Mouse (Mus musculus) embryo, embryonic 10.5 days (tissue): ENCODE measurements around the gene Clasp1.

Experiments used
- DNase-seq: peaks from one replicate; pipeline ENCODE4 v3.0.0-alpha.2; 2015; ENCODE audit warnings: low spot score

Clasp1 gene

DNA sequence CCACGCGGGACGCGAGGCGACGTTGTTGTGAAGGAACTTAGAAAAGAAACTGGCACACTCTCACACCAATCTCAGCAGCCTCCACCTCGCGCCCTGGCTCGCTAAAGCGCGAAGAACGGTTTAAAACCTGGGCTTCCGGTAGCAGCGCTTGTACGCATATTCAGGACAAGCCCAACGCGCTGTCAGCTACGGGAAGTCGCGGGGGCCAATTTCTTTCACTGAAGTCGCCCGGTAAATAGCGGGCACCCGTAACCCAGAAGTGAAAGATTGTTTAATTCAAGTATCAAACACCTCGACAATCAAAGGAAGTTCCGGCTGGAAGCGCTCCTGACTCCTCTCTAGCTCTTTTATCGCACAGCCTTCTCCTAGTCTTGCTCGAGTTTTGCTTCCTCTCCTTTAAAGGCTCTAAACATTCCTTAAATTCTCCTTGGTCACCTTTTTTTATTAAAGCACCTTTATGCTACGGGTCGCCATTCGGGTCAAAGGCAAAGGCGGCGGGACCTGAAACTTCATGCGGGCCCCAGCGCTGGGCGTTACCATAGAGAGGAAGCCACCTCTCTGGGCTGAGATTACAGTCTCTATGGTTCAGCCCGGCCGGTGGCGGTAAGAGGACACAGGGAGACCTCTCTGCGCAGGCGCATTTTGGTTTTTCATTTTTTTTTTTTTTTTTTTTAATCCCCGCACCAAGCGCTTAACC lies at the start of gene Clasp1:
Gene Clasp1, plus strand, starts transcription at position 302 of the 697 bp plus-strand sequence.
- peak; percentile 98 for DNase-seq

GRCm38 (mm10) chr1:118343649-118344435 lies 45.0 kb upstream of the Clasp1 start:
- DNase-seq: peak; percentile 29

DNA sequence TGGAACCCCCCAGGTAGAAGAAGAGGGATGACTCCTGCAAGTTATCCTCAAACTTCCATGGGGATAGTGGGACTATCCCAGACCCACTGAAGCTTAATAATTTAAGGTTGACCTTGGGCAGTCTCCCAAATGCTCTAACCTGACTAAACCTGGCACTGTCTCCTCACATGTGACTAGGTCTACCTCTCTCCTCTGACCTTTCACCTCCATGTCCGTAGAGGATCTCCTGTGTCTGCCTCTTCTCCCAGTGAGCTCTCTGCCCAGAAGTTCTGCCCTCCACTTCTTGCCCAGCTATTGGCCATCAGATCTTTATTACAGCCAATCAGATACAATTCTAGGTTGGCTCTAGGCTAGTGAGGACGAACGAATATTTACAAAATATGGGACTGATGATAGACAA lies 38.9 kb upstream of the Clasp1 start:
- no peak for DNase-seq

DNA sequence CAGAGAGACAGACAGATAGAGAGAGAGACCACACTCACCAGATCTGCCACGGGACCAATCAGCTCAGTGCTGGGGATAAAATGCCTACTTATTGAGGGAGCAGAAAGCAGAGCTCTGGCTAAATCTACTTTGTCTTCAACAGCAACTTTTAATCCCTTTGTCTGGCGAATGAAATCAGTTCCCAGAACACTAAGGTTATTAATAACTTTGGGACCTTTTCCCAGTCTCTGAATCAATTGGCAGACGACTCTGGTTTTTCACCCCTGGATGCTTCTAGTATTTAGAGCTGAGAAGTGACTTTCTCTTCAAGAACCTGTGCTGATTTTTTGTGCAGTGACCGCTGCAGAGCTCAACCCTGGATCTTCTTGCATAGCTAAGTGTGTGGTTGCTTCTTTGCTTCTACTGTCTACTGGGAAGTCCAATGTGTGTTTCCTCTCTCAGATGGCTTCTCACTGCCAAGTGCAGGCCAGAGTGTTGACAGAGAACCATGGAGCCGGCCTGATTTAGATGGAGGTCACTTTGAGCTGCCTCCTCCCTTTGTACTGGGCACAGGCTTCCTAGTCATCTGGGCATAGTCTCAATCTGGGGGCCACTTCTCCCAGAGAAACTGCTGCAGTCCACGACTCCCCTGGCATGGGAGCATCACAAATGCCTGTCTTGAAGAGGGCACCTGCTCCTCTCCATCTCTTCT lies 29.6 kb upstream of the Clasp1 start:
- DNase-seq: no peak

DNA sequence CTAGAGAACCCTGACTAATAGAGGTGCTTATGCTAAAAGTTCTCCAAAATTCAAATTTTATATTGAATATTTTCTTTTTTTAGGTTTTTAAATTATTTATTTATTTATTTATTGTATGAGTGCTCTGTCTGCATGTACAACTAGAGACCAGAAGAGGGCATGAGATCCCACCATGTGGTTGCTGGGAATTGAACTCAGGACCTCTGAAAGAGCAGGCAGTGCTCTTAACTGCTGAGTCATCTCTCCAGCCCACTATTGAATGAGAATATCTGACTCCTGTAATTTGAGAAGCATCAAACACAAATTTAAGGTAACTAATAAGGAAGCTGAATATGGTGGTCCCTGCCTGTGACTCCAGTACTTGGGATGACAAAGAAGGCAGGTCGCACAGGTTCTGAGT lies 20.9 kb upstream of the Clasp1 start:
- DNase-seq: peak; percentile 13

DNA sequence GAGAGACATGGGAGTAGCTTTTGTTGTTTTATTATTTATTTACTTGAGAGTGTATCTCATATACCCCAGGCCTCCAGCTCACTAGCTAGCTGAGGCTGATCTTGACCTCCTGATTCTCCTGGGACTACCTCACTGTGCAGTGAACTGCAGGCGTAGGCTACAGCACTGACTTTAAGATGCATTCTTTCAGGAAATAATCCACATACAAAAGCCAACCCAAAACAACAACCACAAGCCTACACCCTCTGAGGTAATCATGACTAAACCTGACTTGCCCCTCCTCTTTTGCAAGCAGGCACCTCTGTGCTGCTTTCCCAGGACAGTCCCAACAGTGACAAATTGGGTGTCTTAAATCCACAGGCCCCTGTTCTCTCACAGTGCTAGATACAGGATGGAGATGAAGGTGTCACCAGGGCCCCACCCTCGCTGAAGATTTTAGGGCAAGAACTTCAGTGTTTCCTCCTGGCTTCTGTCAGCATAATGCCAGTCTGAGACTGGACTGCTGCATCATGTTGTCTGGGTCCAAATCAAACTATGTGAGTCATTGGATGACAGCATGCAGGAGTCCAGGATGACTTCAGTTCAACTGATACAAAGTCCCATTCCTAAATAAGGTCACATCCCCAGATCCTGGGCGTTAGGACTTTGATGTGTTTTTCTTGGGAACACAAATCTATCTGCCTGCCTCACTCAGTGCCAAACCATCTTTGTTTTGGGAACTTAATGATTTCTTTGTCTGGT lies 20.0 kb upstream of the Clasp1 start:
- DNase-seq: no peak

DNA sequence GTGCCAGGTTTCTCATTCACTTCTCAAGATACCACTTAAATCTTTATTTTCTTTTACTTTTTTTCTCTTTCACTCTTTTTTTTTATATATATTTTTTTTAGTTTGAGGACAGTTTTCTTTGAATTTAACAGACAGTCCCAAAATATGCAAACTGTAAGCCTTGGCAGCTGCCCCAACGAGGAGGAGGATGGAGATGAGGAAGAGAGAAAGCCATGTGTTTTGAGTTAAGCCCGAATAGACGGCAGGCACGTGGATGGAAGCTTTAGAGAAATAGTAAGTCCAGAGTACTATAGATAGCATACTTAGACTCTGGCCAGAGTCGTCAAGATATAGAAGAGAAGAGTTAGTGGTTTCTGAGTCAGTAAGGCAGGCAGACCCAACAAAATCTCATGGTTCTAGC lies 11.1 kb upstream of the Clasp1 start:
- no peak for DNase-seq

GRCm38 (mm10) chr1:118380105-118380786 lies 8.6 kb upstream of the Clasp1 start:
- no peak for DNase-seq

GRCm38 (mm10) chr1:118388127-118388756 lies 616 bp upstream of the Clasp1 start:
- peak; percentile 90 for DNase-seq

GRCm38 (mm10) chr1:118389454-118390265 lies 802 bp downstream of the Clasp1 start:
- DNase-seq: peak; percentile 71

- DNase-seq: no peak
These were observed 1.4 kb downstream of the Clasp1 start for GRCm38 (mm10) chr1:118390266-118390660.

DNA sequence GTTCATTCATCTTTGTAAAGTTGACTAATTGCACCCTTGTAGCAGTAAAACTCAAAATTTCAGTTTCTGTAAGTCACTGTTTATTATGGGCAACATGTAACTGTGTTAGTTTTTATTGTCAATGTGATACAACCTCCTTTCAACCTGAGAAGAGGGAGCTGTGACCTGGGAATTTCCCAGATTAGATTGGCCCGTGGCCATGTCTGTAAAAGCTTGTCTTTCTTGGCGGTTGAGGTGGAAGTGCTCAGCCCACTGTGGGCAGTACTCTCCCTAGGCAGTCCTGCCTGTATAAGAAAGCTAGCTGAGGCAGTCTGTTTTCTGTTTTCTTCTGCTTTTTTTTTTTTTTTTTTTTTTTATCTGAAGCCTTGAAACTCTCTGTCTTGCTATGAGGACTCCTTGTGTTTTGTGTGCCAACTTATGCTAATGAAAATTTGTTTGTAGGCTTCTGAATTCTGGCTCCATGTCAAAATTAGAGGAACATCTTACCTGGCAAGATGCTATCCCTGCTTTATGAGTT lies 2.1 kb downstream of the Clasp1 start:
- no peak for DNase-seq

DNA sequence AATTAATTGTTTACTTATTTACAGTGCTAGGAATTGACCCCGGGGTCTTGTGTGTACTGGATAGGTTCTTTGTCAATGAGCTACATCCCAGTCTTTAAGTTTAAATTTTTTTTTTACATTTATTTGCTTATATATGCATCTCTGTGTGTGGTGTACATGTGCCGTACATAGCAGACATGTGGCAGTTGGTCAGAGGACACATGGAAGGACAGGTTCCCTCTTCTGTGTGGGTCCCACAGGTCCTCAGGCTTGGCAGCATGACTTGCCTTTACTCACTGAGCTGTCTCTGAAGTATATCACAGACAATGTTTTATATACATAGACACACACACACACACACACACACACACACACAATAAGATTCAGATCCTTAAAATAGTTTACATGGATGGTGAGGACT lies 3.4 kb downstream of the Clasp1 start:
- DNase-seq: no peak

DNA sequence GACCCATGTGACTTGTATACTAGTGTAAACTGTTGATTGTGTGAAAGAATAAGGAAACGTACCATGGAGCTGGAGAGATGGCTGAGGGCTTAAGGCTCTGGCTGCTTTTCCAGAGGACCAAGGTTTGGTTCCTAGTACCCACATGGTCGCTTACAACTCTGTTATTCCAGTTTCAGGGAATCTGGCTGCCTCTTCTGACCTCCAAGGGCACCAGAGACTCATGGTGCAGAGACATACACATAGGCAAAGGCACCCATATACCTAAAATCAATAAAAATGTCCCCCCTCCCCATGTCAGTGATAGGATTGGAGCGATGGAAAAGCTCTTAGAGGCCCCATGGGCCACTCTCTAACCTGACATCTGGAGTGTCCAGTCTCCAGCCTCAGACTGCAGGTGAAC lies 5.1 kb downstream of the Clasp1 start:
- DNase-seq: no peak

GRCm38 (mm10) chr1:118397866-118398265 lies 9.0 kb downstream of the Clasp1 start:
- DNase-seq: no peak

DNA sequence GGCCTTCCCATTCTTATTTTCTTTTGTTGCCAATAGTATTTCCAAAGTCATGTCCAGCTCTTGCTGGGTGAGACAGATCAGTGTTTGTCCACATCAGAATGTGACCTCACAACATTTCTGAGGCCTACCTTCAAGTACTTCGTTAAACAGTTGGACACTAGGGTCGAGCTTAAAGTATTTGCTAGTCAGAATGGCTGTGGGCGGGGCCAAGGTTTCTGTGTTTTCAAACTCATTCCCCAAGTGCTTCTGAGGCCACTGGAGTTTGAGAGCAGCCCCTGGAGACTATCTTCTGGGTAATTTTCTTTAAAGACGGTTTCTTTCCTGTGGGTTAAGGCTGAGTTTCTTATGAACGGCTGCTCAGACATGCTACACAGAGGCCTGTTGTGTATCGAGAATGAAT lies 9.7 kb downstream of the Clasp1 start:
- no peak for DNase-seq

DNA sequence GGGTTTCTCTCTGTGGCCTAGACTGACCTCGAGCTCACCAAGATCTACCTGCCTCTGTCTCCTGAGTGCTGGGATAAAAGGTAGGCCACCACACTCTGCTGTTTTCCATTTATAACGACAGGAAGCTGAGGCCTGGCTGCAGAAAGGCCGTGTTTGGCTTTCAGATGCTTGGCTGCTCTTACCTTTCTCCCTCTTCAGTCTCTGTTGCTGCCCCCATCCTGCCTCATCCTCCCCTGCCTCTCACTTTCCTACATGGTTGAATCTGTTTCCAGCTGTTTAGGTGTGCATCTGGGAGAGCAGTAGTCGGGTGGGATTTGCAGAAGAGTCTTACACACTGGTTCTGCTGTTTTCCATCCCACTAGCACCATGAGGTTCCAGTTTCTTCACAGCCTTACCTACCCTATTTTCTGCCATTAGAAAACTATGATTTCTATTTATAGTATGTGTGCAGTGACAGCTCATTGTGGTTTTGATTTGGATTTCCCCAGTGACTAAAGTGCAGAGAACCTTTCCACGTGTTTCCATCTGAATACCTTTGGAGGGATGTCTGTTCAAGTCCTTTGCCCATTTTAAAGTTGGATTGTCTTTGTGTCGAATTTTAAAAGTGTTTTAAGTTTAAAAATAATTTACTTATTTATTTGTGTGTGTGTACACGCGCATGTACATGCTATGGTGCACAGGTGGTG lies 10.9 kb downstream of the Clasp1 start:
- DNase-seq: no peak

GRCm38 (mm10) chr1:118401991-118402390 lies 13.1 kb downstream of the Clasp1 start:
- DNase-seq: no peak

- peak; percentile 12 for DNase-seq
These were observed 13.7 kb downstream of the Clasp1 start for GRCm38 (mm10) chr1:118402556-118402955.
